Mouse (Mus musculus) bone marrow macrophage, adult 2 months (primary cell): ENCODE data around the gene Kif3a.

Source experiments
- CTCF ChIP-seq: IDR thresholded peaks from 2 replicates; pipeline ENCODE4 v1.5.1; 2012; ENCODE audit warnings: low read depth, mild to moderate bottlenecking, low read length, moderate library complexity
- POLR2A ChIP-seq: IDR thresholded peaks from 2 replicates; pipeline ENCODE4 v1.6.1; 2012; ENCODE audit warnings: mild to moderate bottlenecking, low read depth, low read length, borderline replicate concordance

DNA sequence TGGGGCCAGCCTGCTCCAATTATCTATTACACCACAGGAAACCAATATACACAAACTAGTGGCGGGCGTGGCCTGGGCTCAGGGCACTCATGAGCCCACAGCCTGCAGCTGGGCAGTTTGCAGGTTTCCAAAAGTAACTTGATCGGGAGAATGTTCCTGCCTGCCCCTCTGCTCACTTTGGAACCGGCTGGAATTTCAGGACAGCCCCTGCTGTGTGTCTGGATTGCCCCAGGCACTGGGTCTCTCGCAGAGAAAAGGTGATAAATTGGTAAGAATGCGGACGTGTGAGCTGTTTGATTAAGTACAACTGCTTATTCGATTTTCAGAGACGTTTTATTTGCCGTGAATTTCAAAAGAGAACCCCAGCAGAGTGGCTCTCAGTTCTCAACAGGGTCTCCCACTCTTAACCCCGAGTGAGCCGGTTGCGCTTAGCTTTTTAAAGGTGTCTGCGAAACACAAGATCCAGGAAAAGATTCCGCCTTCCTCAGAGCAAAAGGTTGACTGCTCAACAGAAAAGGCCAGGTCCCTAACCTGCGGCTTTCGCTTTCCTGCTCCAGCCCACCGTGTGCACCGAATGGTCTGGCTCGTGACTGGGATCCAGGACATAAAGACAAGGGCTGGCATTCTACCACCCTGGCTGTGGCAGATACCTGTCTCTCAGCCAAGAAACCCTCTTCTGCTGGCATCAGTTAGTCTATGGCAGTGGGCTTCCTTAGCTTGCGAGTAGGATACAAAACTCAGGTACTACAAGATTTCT, 70.0 kb downstream of the Kif3a start:
- TF ChIP-seq POLR2A (no peak), CTCF (no peak)
